Mouse (Mus musculus) ovary, postnatal 10 days (tissue): ENCODE results near the gene Hadhb.

Source experiments
- DNase-seq: peaks from one replicate; pipeline ENCODE4 v3.0.0; 2022; ENCODE audit warnings: low spot score

The Hadhb gene

GRCm38 (mm10) chr5:30154474-30155394 is at the start of gene Hadhb, which contains the start of gene Hadha:
Gene Hadhb, plus strand, starts transcription at chr5:30155248.
Gene Hadha, minus strand, starts transcription at chr5:30155162.
- DNase-seq, result peak; percentile 98

DNA sequence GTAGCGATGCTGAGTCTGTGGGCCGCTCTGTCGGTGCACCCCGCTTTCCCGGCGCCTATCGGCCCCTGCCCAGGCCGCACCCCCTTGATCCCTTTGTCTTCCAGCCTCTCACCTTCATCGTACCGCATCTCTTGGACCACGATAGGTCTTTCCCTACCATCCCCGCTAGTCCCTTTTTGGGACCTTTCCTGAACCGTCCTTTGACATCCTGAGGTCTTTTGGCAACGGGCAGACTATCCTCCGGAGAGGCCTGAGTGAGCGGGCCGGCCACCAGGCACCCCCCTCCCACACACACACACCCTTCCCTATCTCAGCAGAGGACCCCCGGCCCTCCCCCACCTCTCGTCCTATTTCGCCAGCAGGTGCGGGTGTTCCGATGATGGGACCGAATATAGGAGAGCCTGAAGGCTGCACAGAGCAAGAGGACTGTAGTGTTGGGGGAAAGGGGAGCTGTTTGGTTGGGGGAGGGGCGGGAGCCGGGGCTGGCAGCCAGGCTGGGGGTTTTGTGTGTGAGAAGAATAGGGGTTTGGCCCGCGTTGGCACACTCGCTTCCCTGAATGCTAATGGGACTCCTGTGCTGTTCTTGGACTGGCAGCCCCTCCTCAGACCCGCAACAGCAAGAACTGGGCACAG is 49.3 kb upstream of the Hadhb start, which contains the start of gene 3110082J24Rik:
Gene 3110082J24Rik, minus strand, starts transcription at position 419 of the 633 bp plus-strand sequence.
- DNase-seq, result no peak

GRCm38 (mm10) chr5:30106756-30107155 is 48.3 kb upstream of the Hadhb start:
- no peak for DNase-seq

DNA sequence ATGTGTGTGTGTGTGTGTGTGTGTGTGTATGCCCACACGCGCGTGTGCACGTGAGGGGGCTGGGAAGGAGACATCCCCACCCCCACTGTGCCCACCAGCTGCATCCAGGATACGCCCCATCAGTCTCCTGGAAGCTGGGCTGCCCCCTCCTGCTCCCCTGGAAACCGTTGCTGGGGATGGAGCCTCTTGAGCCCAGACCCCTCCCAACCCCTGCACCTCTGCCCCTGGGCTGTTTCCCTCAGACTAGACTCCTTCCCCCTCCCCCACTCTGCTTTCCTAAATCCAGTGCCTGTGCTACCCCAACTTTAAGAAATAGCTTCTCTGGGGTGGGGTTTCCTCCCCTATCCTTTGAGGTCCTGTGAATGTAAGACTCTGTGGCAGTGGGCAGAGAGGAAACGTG is 47.9 kb upstream of the Hadhb start:
- no peak for DNase-seq

- DNase-seq, result no peak
Measured at GRCm38 (mm10) chr5:30107611-30108041, 47.4 kb upstream of the Hadhb start.

DNA sequence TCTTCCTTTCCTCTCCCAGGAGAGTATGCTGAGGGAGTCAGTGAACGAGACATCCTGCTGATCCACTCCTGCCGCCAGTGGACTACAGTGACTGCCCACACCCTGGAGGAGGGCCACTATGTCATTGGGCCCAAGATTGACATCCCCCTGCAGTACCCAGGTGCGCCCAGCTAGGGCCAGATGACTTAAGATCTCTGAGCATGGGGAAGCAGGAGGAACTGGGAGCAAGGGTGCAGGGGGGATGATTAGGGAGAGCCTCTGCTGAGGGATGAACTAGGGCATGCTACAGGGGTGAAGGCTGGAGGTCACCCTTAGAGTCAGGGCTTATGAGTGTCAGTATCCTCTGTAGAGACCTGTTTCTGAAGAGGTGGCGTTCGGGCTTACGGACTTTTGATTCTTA is 46.8 kb upstream of the Hadhb start:
- no peak for DNase-seq

DNA sequence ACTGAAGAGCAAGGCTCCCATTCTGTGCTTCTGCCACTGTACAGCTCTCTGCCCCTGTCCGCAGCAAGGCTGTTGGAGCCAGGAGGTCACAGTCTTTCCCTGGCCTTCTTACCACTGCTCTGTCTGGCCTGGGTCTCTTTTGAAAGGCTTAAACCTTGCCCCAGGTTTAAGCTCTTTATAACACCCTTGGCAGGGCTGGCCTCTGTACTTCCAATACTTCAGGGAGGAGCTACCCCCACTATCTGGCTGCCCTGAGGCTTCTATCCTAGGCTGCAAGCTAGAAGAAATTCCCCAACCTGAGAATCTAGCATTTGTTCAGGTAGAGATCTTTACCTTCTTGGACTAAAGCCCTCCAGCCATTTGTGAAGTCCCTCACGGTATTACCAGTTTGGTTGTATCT is 45.1 kb upstream of the Hadhb start:
- DNase-seq, result no peak

DNA sequence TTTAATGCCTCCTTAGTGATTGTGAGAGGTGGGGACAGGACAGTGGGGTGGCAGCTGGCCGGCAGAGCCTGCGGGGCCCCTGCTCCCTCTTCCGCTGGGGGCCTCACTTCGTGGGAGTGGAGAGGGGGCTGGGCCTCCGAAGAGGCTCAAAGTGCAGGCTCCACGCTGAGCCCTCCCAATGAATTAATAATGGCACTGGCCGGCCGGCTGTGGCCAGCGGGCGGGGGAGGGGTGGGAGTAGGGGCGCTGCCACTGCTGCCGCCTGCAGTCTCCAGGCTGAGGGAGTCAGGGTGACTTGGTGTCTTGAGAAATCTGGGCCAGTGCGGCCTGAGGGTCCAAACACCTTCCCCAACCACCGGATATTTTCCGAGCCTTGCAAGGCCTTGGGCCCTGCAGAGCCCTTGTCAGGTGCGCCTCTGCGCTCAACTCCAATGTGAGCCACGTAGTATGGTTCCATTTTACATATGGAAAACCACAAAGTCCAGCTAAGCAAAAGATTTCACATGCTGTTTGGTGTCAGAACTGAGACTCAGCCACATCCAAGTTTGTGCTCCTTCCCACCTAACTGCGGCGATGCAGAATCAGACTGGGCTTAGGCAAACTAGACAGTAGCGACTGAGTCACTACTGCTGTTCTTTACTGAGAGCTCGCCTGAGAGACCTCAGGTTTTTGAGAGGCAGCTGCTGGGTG is 44.5 kb upstream of the Hadhb start:
- DNase-seq, result no peak

DNA sequence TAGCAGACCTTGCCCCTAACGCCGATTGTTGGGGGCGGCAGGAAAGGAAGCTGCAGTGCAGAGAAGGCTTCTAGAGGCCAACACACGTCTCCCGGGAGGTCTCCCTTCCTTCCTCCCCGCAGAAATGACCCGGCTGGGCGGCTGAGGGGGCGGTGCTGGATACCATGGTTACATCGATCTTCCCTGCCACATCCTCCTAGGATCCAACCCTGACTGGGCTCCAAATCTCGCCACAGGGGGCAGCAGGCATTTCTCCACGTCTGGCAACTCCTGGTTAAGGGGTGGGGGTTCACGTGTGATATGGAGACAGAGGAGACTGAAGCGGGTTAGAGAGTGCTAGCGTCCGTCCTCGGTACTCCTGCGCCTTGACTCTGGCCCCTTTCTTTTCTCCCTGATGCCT is 43.9 kb upstream of the Hadhb start:
- no peak for DNase-seq

GRCm38 (mm10) chr5:30111771-30112170 is 43.3 kb upstream of the Hadhb start:
- no peak for DNase-seq

DNA sequence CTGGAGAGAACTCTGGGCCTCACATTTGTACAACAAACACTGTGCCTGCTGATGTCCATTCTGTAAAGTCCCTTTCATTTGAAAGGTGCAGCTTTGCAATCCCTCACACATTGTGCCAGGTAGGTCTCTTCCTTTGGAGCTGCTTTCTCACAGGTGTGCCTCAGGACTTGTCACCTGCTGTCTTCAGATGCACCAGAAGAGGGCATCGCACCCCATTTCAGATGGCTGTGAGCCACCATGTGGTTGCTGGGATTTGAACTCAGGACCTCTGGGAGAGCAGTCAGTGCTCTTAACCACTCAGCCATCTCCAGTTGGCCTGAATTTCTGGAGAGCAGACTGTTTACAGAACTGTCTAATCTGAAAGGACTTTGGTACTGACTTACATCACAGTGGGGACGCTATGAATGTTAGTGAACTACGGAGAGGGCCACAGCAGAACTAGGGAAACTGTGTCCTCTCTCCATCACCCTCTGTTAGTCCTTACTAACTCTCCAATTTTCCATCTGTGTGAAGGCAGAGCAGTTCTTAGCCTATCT is 42.4 kb upstream of the Hadhb start:
- DNase-seq, result no peak

DNA sequence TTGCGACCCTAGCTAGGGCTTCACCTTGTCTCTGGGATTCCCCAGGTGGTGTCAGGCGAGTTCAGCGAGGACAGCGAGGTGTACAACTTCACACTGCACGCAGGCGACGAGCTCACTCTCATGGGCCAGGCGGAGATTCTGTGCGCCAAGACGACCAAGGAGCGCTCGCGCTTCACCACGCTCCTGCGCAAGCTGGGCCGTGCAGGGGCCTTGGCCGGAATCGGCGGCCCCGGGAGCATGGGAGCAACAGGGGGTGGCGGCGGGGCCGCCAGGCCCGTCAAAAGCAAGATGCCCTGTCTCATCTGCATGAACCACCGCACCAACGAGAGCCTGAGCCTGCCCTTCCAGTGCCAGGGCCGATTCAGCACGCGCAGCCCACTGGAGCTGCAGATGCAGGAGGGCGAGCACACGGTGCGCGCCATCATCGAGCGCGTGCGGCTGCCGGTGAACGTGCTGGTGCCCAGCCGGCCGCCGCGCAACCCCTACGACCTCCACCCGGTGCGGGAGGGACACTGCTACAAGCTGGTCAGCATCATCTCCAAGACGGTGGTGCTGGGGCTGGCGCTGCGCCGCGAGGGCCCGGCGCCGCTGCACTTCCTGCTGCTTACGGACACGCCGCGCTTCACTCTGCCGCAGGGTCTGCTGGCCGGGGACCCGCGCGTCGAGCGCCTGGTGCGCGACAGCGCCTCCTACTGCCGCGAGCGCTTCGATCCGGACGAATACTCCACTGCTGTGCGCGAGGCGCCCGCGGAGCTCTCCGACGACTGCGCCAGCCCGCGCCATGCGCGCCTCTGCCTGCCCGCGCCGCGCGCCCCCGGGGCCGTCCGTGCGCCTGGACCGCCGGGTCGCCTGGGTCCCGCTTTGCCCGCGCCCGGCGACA is 40.9 kb upstream of the Hadhb start:
- peak; percentile 45 for DNase-seq

DNA sequence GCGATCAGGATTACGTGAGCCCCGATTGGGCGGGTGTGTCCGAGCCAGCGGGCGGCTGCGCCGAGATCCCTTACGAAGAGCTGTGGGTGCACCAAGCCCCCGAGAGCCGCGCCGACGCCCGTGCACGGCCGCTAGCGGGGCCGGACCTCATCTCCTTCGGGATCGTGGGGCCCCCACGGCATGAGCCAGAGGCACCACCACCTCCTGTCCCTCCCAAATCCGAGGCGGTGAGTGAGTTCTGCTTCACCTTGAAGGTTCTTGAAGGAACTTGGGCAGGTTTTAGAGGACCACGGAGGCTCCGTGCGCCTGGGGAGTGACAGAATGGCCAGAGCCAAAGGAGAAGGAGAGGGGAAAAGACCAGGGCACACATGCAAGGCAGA is 40.3 kb upstream of the Hadhb start:
- no peak for DNase-seq

GRCm38 (mm10) chr5:30115718-30116117 is 39.3 kb upstream of the Hadhb start:
- DNase-seq, result no peak

GRCm38 (mm10) chr5:30118018-30118417 is 37.0 kb upstream of the Hadhb start:
- no peak for DNase-seq

- DNase-seq, result no peak
Measured at GRCm38 (mm10) chr5:30119163-30119562, 35.9 kb upstream of the Hadhb start.

- DNase-seq, result no peak
Measured at GRCm38 (mm10) chr5:30120106-30120505, 34.9 kb upstream of the Hadhb start.

DNA sequence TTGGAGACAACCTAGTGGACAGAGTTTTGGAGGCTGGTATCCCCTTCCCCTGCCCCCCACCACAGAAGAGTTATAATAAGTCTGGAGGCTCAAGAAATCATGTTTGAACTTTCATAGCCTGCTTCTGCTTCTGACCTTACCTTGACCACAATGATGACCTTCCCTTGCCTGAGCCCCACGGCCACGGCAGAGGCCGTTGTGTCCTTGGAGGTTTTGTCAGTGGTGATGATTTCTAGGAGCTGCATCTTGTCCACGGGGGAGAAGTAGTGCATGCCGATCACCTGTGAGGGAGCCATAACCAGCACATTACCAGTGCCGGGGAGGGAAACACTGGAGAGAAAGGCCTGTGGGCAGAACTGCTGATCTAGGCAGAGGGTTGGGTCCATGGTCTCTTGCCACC is 32.6 kb upstream of the Hadhb start:
- no peak for DNase-seq

- DNase-seq, result no peak
Measured at GRCm38 (mm10) chr5:30125587-30125986, 29.5 kb upstream of the Hadhb start.

- DNase-seq, result no peak
Measured at GRCm38 (mm10) chr5:30126756-30127155, 28.3 kb upstream of the Hadhb start.

DNA sequence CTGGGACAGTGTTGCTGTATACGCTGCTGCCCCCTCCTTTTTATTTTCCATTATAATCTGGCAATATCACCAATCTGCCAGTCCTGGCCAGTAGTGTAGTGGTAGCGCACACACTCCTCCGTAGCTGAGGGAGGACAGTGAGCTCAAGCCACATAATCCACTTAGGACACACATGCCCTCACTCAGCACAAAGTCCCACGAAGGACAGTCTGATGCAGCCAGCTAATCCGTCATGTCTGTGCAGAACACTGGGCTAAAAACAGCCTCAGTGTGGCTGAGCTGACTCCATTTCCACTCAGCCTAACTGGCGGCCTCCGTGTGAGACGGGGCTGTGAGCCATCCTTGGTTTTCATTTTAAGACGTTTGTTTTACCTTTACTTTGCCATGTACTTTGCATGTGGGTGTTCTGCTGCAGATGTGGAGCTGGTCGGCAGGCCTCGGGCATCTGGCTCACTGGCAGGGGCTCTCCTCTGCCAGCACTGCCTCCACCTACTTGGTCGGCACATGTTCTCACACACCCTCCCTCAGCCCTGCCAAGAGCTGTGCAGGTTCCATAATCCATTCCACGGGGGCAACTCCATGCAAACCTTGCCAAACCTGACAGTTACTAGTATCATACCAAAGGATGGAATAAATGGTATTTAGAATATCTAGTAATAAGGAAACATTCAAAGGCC is 27.0 kb upstream of the Hadhb start:
- DNase-seq, result no peak
